Mouse (Mus musculus) heart, embryonic 11.5 days (tissue): Measurements from ENCODE around the gene Pde8b. TPM values are rescaled to one million over a fixed set of nuclear protein-coding genes. Genes with fewer than 3 reads are reported as not detected.

ENCODE experiments used
- ATAC-seq: fragments of 200-750 bp; cut with Nextera tagmentation; replicated peaks from 2 replicates; pipeline ENCODE4 v1.8.0; 2017; ENCODE audit warnings: moderate library complexity; ENCODE audit not compliant: insufficient number of reproducible peaks, low FRiP score, low TSS enrichment
- H3K27ac ChIP-seq: fragments of 300-500 bp; sonication (generic); 2 replicates; pipeline ENCODE4 v1.5.1; 2014; ENCODE audit warnings: mild to moderate bottlenecking, low read depth, low read length
- H3K27me3 ChIP-seq: fragments of 300-500 bp; sonication (generic); 2 replicates; pipeline ENCODE4 v1.6.1; 2014; ENCODE audit warnings: mild to moderate bottlenecking, low read length, mixed read lengths; ENCODE audit not compliant: control insufficient read depth, insufficient read depth
- H3K36me3 ChIP-seq: fragments of 300-500 bp; sonication (generic); 2 replicates; pipeline ENCODE4 v1.6.1; 2014; ENCODE audit warnings: mild to moderate bottlenecking, low read length, moderate library complexity, mixed read lengths; ENCODE audit not compliant: control insufficient read depth, insufficient read depth
- H3K4me1 ChIP-seq: fragments of 300-500 bp; sonication (generic); 2 replicates; pipeline ENCODE4 v1.6.1; 2014; ENCODE audit warnings: low read length; ENCODE audit not compliant: control insufficient read depth, insufficient read depth
- H3K4me2 ChIP-seq: fragments of 300-500 bp; sonication (generic); 2 replicates; pipeline ENCODE4 v1.6.1; 2014; ENCODE audit warnings: mild to moderate bottlenecking, moderate library complexity
- H3K4me3 ChIP-seq: fragments of 300-500 bp; sonication (generic); 2 replicates; pipeline ENCODE4 v1.5.1; 2014; ENCODE audit warnings: low read depth, low read length
- H3K9ac ChIP-seq: fragments of 300-500 bp; sonication (generic); 2 replicates; pipeline ENCODE4 v1.6.1; 2014; ENCODE audit warnings: mild to moderate bottlenecking, low read depth, low read length, moderate library complexity
- H3K9me3 ChIP-seq: fragments of 300-500 bp; sonication (generic); replicated peaks from 2 replicates; pipeline ENCODE4 v1.6.1; 2016; ENCODE audit warnings: low read length; ENCODE audit not compliant: control insufficient read depth
- WGBS: fragments of 180-500 bp; shearing (Covaris S2); extraction: QIAGEN DNeasy Blood & Tissue Kit; methylation state at CpG from one replicate; pipeline ENCODE4 v1.1.7; 2014; ENCODE audit not compliant: insufficient replicate concordance; 5-methylcytosine and 5-hydroxymethylcytosine counted together
- polyA plus RNA-seq: library from polyadenylated mRNA; unstranded; fragments of >200 nt; fragmentation: Nextera tagmentation; extraction: Ambion mirVana; gene quantifications from 2 replicates; pipeline ENCODE4 v1.2.1, GENCODE M21; 2014

The Pde8b gene
- polyA plus RNA-seq, 1 experiment from 2014 or later = 0.69 TPM

GRCm38 (mm10) chr13:95144746-95145145 lies 105.4 kb downstream of the Pde8b start:
- no peaks in the 10 kb centered on the region for H3K4me1 ChIP-seq
- no peak overlapping the region for H3K4me2 ChIP-seq
- no peaks in the 10 kb centered on the region for H3K36me3 ChIP-seq
- no peaks in the 10 kb centered on the region for H3K27me3 ChIP-seq
- no peak overlapping the region for H3K4me3 ChIP-seq
- no peak overlapping the region for H3K27ac ChIP-seq
- ATAC-seq = no peak
- no peak overlapping the region for H3K9ac ChIP-seq
- H3K9me3 ChIP-seq = peaks cover 5% of the 10 kb centered on the region

DNA sequence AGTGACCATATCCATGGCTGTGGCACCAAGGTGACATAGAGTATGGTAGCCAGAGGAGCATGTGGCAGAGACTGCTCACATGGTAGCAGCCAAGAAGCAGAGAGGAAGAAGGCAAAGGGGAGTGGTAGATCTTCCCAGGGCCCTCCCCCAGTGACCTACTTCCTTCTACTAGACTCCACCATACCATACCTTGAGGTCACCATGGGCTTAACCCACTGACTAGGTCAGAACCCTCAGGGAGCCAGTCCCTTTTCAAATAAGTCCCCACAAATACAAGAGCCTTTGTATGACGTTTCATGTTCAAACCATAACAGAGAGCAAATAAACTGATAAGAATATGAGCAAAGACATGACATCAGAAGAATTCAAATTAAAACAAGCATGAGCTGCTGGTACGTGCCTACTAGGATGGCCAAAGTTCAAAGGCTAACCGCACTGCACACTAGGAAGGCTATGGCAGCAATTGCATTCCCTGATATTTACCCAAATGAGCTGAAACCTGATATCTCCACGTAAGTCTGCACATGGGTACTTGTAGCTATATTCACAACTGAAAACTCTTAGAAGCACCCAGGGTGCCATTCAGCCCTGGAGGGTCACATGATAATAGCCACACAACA lies 109.6 kb downstream of the Pde8b start:
- no peaks in the 10 kb centered on the region for H3K36me3 ChIP-seq
- 72% methylated on average over 4 of the region's 4 CpGs for WGBS
- H3K9me3 ChIP-seq = peaks cover 5% of the 10 kb centered on the region
- H3K4me3 ChIP-seq = no peak overlapping the region
- no peak for ATAC-seq
- no peak overlapping the region for H3K27ac ChIP-seq
- H3K4me2 ChIP-seq = no peak overlapping the region
- H3K27me3 ChIP-seq = no peaks in the 10 kb centered on the region
- no peak overlapping the region for H3K9ac ChIP-seq
- no peaks in the 10 kb centered on the region for H3K4me1 ChIP-seq

- H3K27me3 ChIP-seq = no peaks in the 10 kb centered on the region
- no peak for ATAC-seq
- no peak overlapping the region for H3K9ac ChIP-seq
- H3K4me2 ChIP-seq = no peak overlapping the region
- no peaks in the 10 kb centered on the region for H3K36me3 ChIP-seq
- H3K4me1 ChIP-seq = no peaks in the 10 kb centered on the region
- H3K27ac ChIP-seq = no peak overlapping the region
- H3K9me3 ChIP-seq = no peaks in the 10 kb centered on the region
- 75% methylated on average over 7 of the region's 7 CpGs for WGBS
- no peak overlapping the region for H3K4me3 ChIP-seq
Observed at GRCm38 (mm10) chr13:95135326-95136150, 114.6 kb downstream of the Pde8b start.

GRCm38 (mm10) chr13:95131848-95132247 lies 118.3 kb downstream of the Pde8b start:
- Histone ChIP-seq H3K4me1 (no peaks in the 10 kb centered on the region), H3K9ac (no peak overlapping the region), H3K36me3 (no peaks in the 10 kb centered on the region), H3K9me3 (no peaks in the 10 kb centered on the region), H3K27ac (no peak overlapping the region), H3K27me3 (no peaks in the 10 kb centered on the region), H3K4me2 (no peak overlapping the region), H3K4me3 (no peak overlapping the region)
- no peak for ATAC-seq
- 62% methylated on average over 4 of the region's 4 CpGs for WGBS

DNA sequence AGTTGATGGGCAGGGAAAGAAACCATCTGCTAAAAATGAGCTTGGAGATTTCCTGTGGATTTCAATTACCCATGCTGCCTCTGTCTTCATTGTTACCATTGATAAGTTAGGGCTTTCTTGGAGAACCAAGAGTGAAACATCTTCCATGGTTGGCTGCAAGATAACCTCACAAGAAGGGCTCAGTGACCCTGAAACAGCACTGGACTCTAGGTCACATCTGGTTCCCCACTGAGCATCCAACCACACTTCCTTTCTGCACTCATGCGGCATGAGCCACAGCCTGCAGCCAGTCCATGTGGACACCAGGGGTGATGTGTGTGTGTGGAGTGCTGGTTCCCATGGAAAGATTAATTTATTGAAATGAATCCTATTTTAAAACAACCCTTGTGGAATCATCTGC lies 119.1 kb downstream of the Pde8b start:
- H3K4me3 ChIP-seq = no peak overlapping the region
- H3K9me3 ChIP-seq = no peaks in the 10 kb centered on the region
- no peak overlapping the region for H3K27ac ChIP-seq
- H3K4me1 ChIP-seq = no peaks in the 10 kb centered on the region
- no peak for ATAC-seq
- H3K27me3 ChIP-seq = no peaks in the 10 kb centered on the region
- H3K36me3 ChIP-seq = no peaks in the 10 kb centered on the region
- WGBS = 79% methylated on average over 1 of the region's 1 CpGs
- H3K4me2 ChIP-seq = no peak overlapping the region
- no peak overlapping the region for H3K9ac ChIP-seq

GRCm38 (mm10) chr13:95127288-95127687 lies 122.8 kb downstream of the Pde8b start:
- Histone ChIP-seq H3K27me3 (no peaks in the 10 kb centered on the region), H3K4me1 (peaks cover 4% of the 10 kb centered on the region; the same call in 1 of the 2 replicates), H3K4me3 (no peak overlapping the region), H3K9me3 (no peaks in the 10 kb centered on the region), H3K4me2 (no peak overlapping the region), H3K27ac (no peak overlapping the region), H3K9ac (no peak overlapping the region), H3K36me3 (no peaks in the 10 kb centered on the region)
- WGBS = 79% methylated on average over 10 of the region's 10 CpGs
- ATAC-seq = no peak

- no peak for ATAC-seq
- WGBS = 81% methylated on average over 10 of the region's 10 CpGs
- H3K36me3 ChIP-seq = no peaks in the 10 kb centered on the region
Observed at GRCm38 (mm10) chr13:95126801-95127200, 123.3 kb downstream of the Pde8b start.

GRCm38 (mm10) chr13:95125546-95126215 lies 124.5 kb downstream of the Pde8b start:
- H3K27me3 ChIP-seq = no peaks in the 10 kb centered on the region
- H3K36me3 ChIP-seq = no peaks in the 10 kb centered on the region
- WGBS = 80% methylated on average over 4 of the region's 4 CpGs
- no peak overlapping the region for H3K4me2 ChIP-seq
- no peak for ATAC-seq
- H3K9me3 ChIP-seq = no peaks in the 10 kb centered on the region
- peaks cover 4% of the 10 kb centered on the region; the same call in 1 of the 2 replicates for H3K4me1 ChIP-seq
- no peak overlapping the region for H3K4me3 ChIP-seq
- no peak overlapping the region for H3K9ac ChIP-seq
- H3K27ac ChIP-seq = no peak overlapping the region

More at GRCm38 (mm10) chr13:95126801-95127200, 123.3 kb downstream of the Pde8b start:
- Histone ChIP-seq H3K4me3 (no peak overlapping the region), H3K4me1 (peaks cover 4% of the 10 kb centered on the region; the same call in 1 of the 2 replicates), H3K4me2 (no peak overlapping the region), H3K27me3 (no peaks in the 10 kb centered on the region), H3K27ac (no peak overlapping the region), H3K9me3 (no peaks in the 10 kb centered on the region), H3K9ac (no peak overlapping the region)
